Mouse (Mus musculus) c-Kit-positive CD71-negative TER-119-negative erythroid progenitor cells, embryonic 14.5 days (primary cell): ENCODE measurements around the gene Rnf214.
A peak's percentile ranks its signal among the peaks of the same experiment; 100 is the strongest.

Experiments used
- DNase-seq: peaks from one replicate; pipeline ENCODE4 v3.0.0-alpha.2; 2013; ENCODE audit warnings: low read depth

The Rnf214 gene

GRCm38 (mm10) chr9:45906355-45907077 lies at the start of gene Rnf214, which contains the start of gene Pcsk7:
Gene Rnf214, minus strand, starts transcription at chr9:45906911.
Gene Pcsk7, plus strand, starts transcription at chr9:45906497.
- peak; percentile 64 for DNase-seq

GRCm38 (mm10) chr9:45955107-45955963 lies 48.6 kb upstream of the Rnf214 start, which contains the start of gene Sidt2:
Gene Sidt2, minus strand, starts transcription at chr9:45955258.
- DNase-seq: peak; percentile 70

GRCm38 (mm10) chr9:45954294-45955106 lies 47.8 kb upstream of the Rnf214 start:
- DNase-seq: no peak

GRCm38 (mm10) chr9:45953511-45954293 lies 47.0 kb upstream of the Rnf214 start:
- DNase-seq: no peak

- DNase-seq: no peak
Observed at GRCm38 (mm10) chr9:45952890-45953289, 46.2 kb upstream of the Rnf214 start.

- DNase-seq: no peak
Observed at GRCm38 (mm10) chr9:45952057-45952456, 45.3 kb upstream of the Rnf214 start.

- DNase-seq: no peak
Observed at GRCm38 (mm10) chr9:45946872-45947183, 40.1 kb upstream of the Rnf214 start.

- DNase-seq: no peak
Observed at GRCm38 (mm10) chr9:45946182-45946871, 39.6 kb upstream of the Rnf214 start.

- no peak for DNase-seq
Observed at GRCm38 (mm10) chr9:45945721-45946120, 39.0 kb upstream of the Rnf214 start.

GRCm38 (mm10) chr9:45944506-45945400 lies 38.0 kb upstream of the Rnf214 start:
- DNase-seq: no peak

GRCm38 (mm10) chr9:45943628-45944505 lies 37.2 kb upstream of the Rnf214 start:
- DNase-seq: no peak

- no peak for DNase-seq
Observed at GRCm38 (mm10) chr9:45942916-45943315, 36.2 kb upstream of the Rnf214 start.

- no peak for DNase-seq
Observed at GRCm38 (mm10) chr9:45942464-45942863, 35.8 kb upstream of the Rnf214 start.

- DNase-seq: no peak
Observed at GRCm38 (mm10) chr9:45941329-45941888, 34.7 kb upstream of the Rnf214 start.

GRCm38 (mm10) chr9:45939794-45940193 lies 33.1 kb upstream of the Rnf214 start:
- DNase-seq: no peak

GRCm38 (mm10) chr9:45938952-45939637 lies 32.4 kb upstream of the Rnf214 start:
- DNase-seq: no peak

- DNase-seq: no peak
Observed at GRCm38 (mm10) chr9:45938088-45938487, 31.4 kb upstream of the Rnf214 start.

- DNase-seq: no peak
Observed at GRCm38 (mm10) chr9:45936883-45937282, 30.2 kb upstream of the Rnf214 start.
